Mouse (Mus musculus) brain, adult 2 months (tissue): ENCODE measurements at regions not wholly inside any gene's neighbourhood (a gene's known extent, or its start where the extent isn't known, plus 50 kb on each side); places are given as distances from the start of the nearest gene placed in this dataset.

Experiments used
- DNase-seq: peaks from one replicate; pipeline ENCODE4 v3.0.0; 2011; ENCODE audit warnings: low read depth, low spot score

- no peak for DNase-seq
These were observed 411.9 kb upstream of the Mgat4c start for GRCm38 (mm10) chr10:101269371-101269770.

GRCm38 (mm10) chr10:101271459-101272299 lies 409.6 kb upstream of the Mgat4c start:
- no peak for DNase-seq

- DNase-seq = peak; percentile 21
These were observed 393.2 kb upstream of the Mgat4c start for GRCm38 (mm10) chr10:101288082-101288481.

- no peak for DNase-seq
These were observed 379.0 kb upstream of the Mgat4c start for GRCm38 (mm10) chr10:101302138-101302780.

- DNase-seq = no peak
These were observed 377.2 kb upstream of the Mgat4c start for GRCm38 (mm10) chr10:101304075-101304474.

- peak; percentile 47 for DNase-seq
These were observed 364.5 kb upstream of the Mgat4c start for GRCm38 (mm10) chr10:101316659-101317338.

- peak; percentile 13 for DNase-seq
These were observed 360.1 kb upstream of the Mgat4c start for GRCm38 (mm10) chr10:101321080-101321717.

- no peak for DNase-seq
These were observed 356.8 kb upstream of the Mgat4c start for GRCm38 (mm10) chr10:101324537-101324936.

- DNase-seq = no peak
These were observed 352.7 kb upstream of the Mgat4c start for GRCm38 (mm10) chr10:101328545-101328944.

- DNase-seq = no peak
These were observed 351.2 kb upstream of the Mgat4c start for GRCm38 (mm10) chr10:101330109-101330508.

- DNase-seq = no peak
These were observed 346.2 kb upstream of the Mgat4c start for GRCm38 (mm10) chr10:101335136-101335535.

GRCm38 (mm10) chr10:101339565-101339964 lies 341.7 kb upstream of the Mgat4c start:
- peak; percentile 6 for DNase-seq

GRCm38 (mm10) chr10:101350198-101350897 lies 330.9 kb upstream of the Mgat4c start:
- peak; percentile 62 for DNase-seq

GRCm38 (mm10) chr10:101373850-101374581 lies 307.3 kb upstream of the Mgat4c start:
- DNase-seq = peak; percentile 63

- DNase-seq = no peak
These were observed 287.9 kb upstream of the Mgat4c start for GRCm38 (mm10) chr10:101393416-101393815.

- no peak for DNase-seq
These were observed 282.1 kb upstream of the Mgat4c start for GRCm38 (mm10) chr10:101399206-101399605.

GRCm38 (mm10) chr10:101415262-101415661 lies 266.0 kb upstream of the Mgat4c start:
- no peak for DNase-seq

GRCm38 (mm10) chr10:101422562-101422961 lies 258.7 kb upstream of the Mgat4c start:
- peak; percentile 2 for DNase-seq
